ENCODE assay signal across 29 mouse cellular contexts in the genomic region with DNA sequence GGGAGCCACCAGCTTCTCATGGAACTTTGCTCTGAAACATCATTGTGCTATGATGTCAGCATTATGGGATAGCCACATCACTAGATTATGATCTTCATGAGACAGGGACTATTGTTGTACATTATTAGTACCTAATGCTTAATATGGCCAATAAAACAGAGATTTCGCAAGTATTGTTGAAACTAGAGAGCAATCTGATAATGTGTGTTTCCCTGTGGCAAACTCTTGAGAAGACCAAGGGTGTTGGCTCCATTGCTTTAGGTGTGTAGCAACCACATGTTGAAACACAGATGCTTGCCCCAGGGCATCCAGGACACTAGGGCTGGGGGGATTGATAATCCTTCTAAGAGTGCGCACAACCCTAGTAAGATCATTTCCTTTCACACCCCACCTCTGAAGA. TPM values are rescaled to one million over a fixed set of nuclear protein-coding genes. Genes with fewer than 3 reads are reported as not detected.
"Had no signal": no experiment of that assay in that cellular context is flagged by ENCODE, and none has a peak within 500 bp of the region (broad histone marks: within the 10 kb centered on the region; RNA-seq: fewer than 3 reads in every experiment).

No protein-coding gene starts in this region.

- H3K4me1 ChIP-seq: embryonic facial prominence, embryonic 10.5 days; embryonic facial prominence, embryonic 12.5 days; embryonic facial prominence, embryonic 13.5 days; forebrain, embryonic 10.5 days; forebrain, embryonic 12.5 days; forebrain, embryonic 13.5 days; forebrain, embryonic 15.5 days had no signal

- H3K27ac ChIP-seq: embryonic facial prominence, embryonic 10.5 days; embryonic facial prominence, embryonic 12.5 days; embryonic facial prominence, embryonic 13.5 days; embryonic facial prominence, embryonic 15.5 days; forebrain, embryonic 10.5 days; forebrain, embryonic 12.5 days; forebrain, embryonic 13.5 days; forebrain, embryonic 15.5 days; gastrocnemius, adult 2 months; heart, adult 2 months had no signal

- H3K9ac ChIP-seq: embryonic facial prominence, embryonic 12.5 days; embryonic facial prominence, embryonic 13.5 days; embryonic facial prominence, embryonic 15.5 days; forebrain, embryonic 12.5 days; forebrain, embryonic 13.5 days; forebrain, embryonic 15.5 days; forebrain, postnatal 0 days had no signal

- DNase-seq: cerebellum, adult 2 months; cerebellum, adult 8-10 months; cerebellum, adult 9-10 months; cerebellum, adult 9-11 months; cerebellum, postnatal 10 days; cerebellum, postnatal 14 days; cerebellum, postnatal 25 days; cerebellum, postnatal 36 days; embryo, embryonic 11 days; forebrain, postnatal 0 days; gastrocnemius, adult 2 months; gastrocnemius, postnatal 10 days; gastrocnemius, postnatal 14 days; gastrocnemius, postnatal 25 days; gastrocnemius, postnatal 36 days; heart, adult 11 months; heart, adult 18-20 months; heart, adult 2 months had no signal

- H3K27me3 ChIP-seq: embryonic facial prominence, embryonic 15.5 days; forebrain, embryonic 12.5 days; forebrain, embryonic 13.5 days; forebrain, embryonic 15.5 days had no signal

- H3K9me3 ChIP-seq: embryonic facial prominence, embryonic 10.5 days; embryonic facial prominence, embryonic 12.5 days; embryonic facial prominence, embryonic 15.5 days; forebrain, embryonic 10.5 days; forebrain, embryonic 12.5 days; forebrain, embryonic 13.5 days; forebrain, embryonic 15.5 days had no signal

- ATAC-seq: forebrain, embryonic 13.5 days; forebrain, embryonic 14.5 days; forebrain, embryonic 15.5 days; forebrain, embryonic 16.5 days; forebrain, postnatal 0 days had no signal

- H3K4me2 ChIP-seq: embryonic facial prominence, embryonic 12.5 days; embryonic facial prominence, embryonic 13.5 days; embryonic facial prominence, embryonic 15.5 days; forebrain, embryonic 12.5 days; forebrain, embryonic 13.5 days; forebrain, embryonic 15.5 days had no signal

- H3K4me3 ChIP-seq: embryonic facial prominence, embryonic 10.5 days; embryonic facial prominence, embryonic 12.5 days; embryonic facial prominence, embryonic 13.5 days; embryonic facial prominence, embryonic 15.5 days; erythroblast, embryonic 14.5 days; forebrain, embryonic 10.5 days; forebrain, embryonic 12.5 days; forebrain, embryonic 13.5 days; forebrain, embryonic 15.5 days; gastrocnemius, adult 2 months; heart, adult 2 months had no signal

- H3K36me3 ChIP-seq: embryonic facial prominence, embryonic 10.5 days; embryonic facial prominence, embryonic 12.5 days; embryonic facial prominence, embryonic 13.5 days; embryonic facial prominence, embryonic 15.5 days; forebrain, embryonic 10.5 days; forebrain, embryonic 12.5 days; forebrain, embryonic 15.5 days had no signal

RNA-seq across cellular contexts. Expression of gene Galnt3, which starts 44.1 kb away (rescaled TPM):
- polyA plus RNA-seq: erythroblast, embryonic 14.5 days had no signal
